Mouse (Mus musculus): ENCODE results near the gene Il1rap. TPM values are rescaled to one million over a fixed set of nuclear protein-coding genes. Genes with fewer than 3 reads are reported as not detected.

The Il1rap gene
- polyA plus RNA-seq, 1 experiment from 2014 or later = 9.3 TPM

DNA sequence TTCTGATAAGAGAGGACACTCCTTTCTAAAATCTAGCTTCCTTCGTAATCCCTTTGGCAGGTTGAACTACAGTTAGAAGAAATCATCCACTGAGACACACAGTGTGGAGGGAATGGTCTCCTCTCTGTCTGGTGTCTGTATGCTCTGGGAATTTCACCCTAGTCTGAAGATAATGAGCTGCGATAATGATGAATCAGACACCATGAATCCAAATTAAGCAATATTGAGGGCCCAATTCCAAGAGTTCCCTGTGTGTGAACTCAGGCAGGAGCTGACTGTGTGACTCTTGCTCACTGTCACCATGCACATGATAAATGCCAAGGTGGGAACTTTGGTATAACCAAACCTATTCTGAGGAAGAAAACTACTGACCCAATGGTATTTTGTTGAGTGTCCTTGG, 26.5 kb downstream of the Il1rap start:
- Histone ChIP-seq H3K36me3 (ENCODE audit: insufficient read depth, low read length) (no peaks in the 10 kb centered on the region), H3K27ac (no peak overlapping the region), H3K4me2 (ENCODE audit: low read length) (no peak overlapping the region), H3K9me3 (replicated peaks; ENCODE audit: low read length) (no peaks in the 10 kb centered on the region), H3K4me3 (replicated peaks; ENCODE audit: low read depth, low read length) (no peak overlapping the region), H3K4me1 (replicated peaks; ENCODE audit: insufficient read depth, low read length) (no peaks in the 10 kb centered on the region), H3K9ac (ENCODE audit: low read depth, low read length) (no peak overlapping the region), H3K27me3 (ENCODE audit: insufficient read depth, low read length) (no peaks in the 10 kb centered on the region)
- 97% methylated on average over 2 of the region's 2 CpGs for WGBS
- ATAC-seq (replicated peaks; ENCODE audit: low FRiP score, low read depth) (no peak), DNase-seq (ENCODE audit: low spot score) (no peak)
- no peak for TF ChIP-seq CTCF (IDR thresholded peaks at IDR 0.05; ENCODE audit: low read depth)

- WGBS = 70% methylated on average over 1 of the region's 1 CpGs
Measured at GRCm38 (mm10) chr16:26610508-26610907, 29.0 kb downstream of the Il1rap start.

GRCm38 (mm10) chr16:26612499-26613220, 31.2 kb downstream of the Il1rap start:
- H3K27me3 ChIP-seq (ENCODE audit: insufficient read depth, low read length) = no peaks in the 10 kb centered on the region
- no peaks in the 10 kb centered on the region for H3K36me3 ChIP-seq (ENCODE audit: insufficient read depth, low read length)
- H3K4me2 ChIP-seq (ENCODE audit: low read length) = no peak overlapping the region
- ATAC-seq (replicated peaks; ENCODE audit: low FRiP score, low read depth) (no peak), DNase-seq (ENCODE audit: low spot score) (no peak)
- no peak for TF ChIP-seq CTCF (IDR thresholded peaks at IDR 0.05; ENCODE audit: low read depth)
- H3K4me3 ChIP-seq (replicated peaks; ENCODE audit: low read depth, low read length) = no peak overlapping the region
- H3K27ac ChIP-seq = no peak overlapping the region
- H3K9ac ChIP-seq (ENCODE audit: low read depth, low read length) = no peak overlapping the region
- no peaks in the 10 kb centered on the region for H3K4me1 ChIP-seq (replicated peaks; ENCODE audit: insufficient read depth, low read length)
- WGBS = 84% methylated on average over 10 of the region's 10 CpGs
- no peaks in the 10 kb centered on the region for H3K9me3 ChIP-seq (replicated peaks; ENCODE audit: low read length)

More at GRCm38 (mm10) chr16:26610508-26610907, 29.0 kb downstream of the Il1rap start:
- H3K4me2 ChIP-seq (ENCODE audit: low read length) = no peak overlapping the region
- DNase-seq (ENCODE audit: low spot score) (no peak), ATAC-seq (replicated peaks; ENCODE audit: low FRiP score, low read depth) (no peak)
- no peaks in the 10 kb centered on the region for H3K4me1 ChIP-seq (replicated peaks; ENCODE audit: insufficient read depth, low read length)
- H3K9ac ChIP-seq (ENCODE audit: low read depth, low read length) = no peak overlapping the region
- no peaks in the 10 kb centered on the region for H3K27me3 ChIP-seq (ENCODE audit: insufficient read depth, low read length)
- TF ChIP-seq CTCF (IDR thresholded peaks at IDR 0.05; ENCODE audit: low read depth) = no peak
- H3K9me3 ChIP-seq (replicated peaks; ENCODE audit: low read length) = no peaks in the 10 kb centered on the region
- no peak overlapping the region for H3K27ac ChIP-seq
- H3K36me3 ChIP-seq (ENCODE audit: insufficient read depth, low read length) = no peaks in the 10 kb centered on the region
- H3K4me3 ChIP-seq (replicated peaks; ENCODE audit: low read depth, low read length) = no peak overlapping the region

DNA sequence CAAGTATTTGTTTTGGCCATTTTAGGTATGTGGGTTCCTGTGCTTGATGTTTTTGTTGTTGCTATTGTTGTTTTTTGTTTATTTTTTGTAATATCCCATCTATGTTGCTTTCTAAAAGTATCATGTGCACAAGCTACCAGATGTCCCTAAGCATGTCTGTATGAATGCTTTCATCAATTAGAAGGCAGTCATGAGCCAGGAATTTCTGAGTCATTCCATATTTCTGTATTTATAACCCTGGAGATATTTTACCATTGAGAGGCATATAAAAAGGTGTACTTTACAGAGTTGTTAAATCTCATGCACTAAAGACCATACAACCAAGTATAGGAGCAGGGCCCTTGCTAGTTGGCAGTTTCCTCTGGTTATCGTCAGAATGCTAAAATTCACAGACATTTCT, 41.6 kb downstream of the Il1rap start:
- H3K4me2 ChIP-seq (ENCODE audit: low read length) = no peak overlapping the region
- ATAC-seq (replicated peaks; ENCODE audit: low FRiP score, low read depth) (no peak), DNase-seq (ENCODE audit: low spot score) (no peak)
- H3K9ac ChIP-seq (ENCODE audit: low read depth, low read length) = no peak overlapping the region
- no peak overlapping the region for H3K4me3 ChIP-seq (replicated peaks; ENCODE audit: low read depth, low read length)
- no peak for TF ChIP-seq CTCF (IDR thresholded peaks at IDR 0.05; ENCODE audit: low read depth)
- 88% methylated on average over 1 of the region's 1 CpGs for WGBS
- no peak overlapping the region for H3K27ac ChIP-seq
- no peaks in the 10 kb centered on the region for H3K36me3 ChIP-seq (ENCODE audit: insufficient read depth, low read length)
- H3K4me1 ChIP-seq (replicated peaks; ENCODE audit: insufficient read depth, low read length) = no peaks in the 10 kb centered on the region
- no peaks in the 10 kb centered on the region for H3K9me3 ChIP-seq (replicated peaks; ENCODE audit: low read length)
- H3K27me3 ChIP-seq (ENCODE audit: insufficient read depth, low read length) = no peaks in the 10 kb centered on the region

DNA sequence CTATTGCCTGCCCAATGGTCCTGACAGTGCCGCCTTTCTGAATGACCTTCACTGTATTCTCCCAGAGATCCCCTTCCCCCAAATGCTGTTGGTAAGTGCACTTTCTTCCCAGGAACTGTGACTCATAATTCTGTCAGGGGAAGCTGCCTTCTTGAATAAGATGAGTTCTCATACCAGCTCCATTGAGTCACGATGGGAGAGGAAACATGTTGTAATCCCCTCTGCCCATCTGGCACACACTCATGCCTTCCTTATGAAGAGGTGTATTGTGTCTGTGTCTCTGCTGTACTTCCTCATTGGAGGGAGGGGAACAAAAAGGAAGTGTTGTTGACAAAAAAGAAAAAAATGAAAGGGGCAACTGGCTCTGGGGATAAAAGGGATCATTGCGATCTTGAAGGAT, 44.6 kb downstream of the Il1rap start:
- ATAC-seq (replicated peaks; ENCODE audit: low FRiP score, low read depth) (no peak), DNase-seq (ENCODE audit: low spot score) (no peak)
- no peak overlapping the region for H3K27ac ChIP-seq
- no peak overlapping the region for H3K4me3 ChIP-seq (replicated peaks; ENCODE audit: low read depth, low read length)
- H3K4me2 ChIP-seq (ENCODE audit: low read length) = no peak overlapping the region
- WGBS = 81% methylated on average over 3 of the region's 3 CpGs
- H3K36me3 ChIP-seq (ENCODE audit: insufficient read depth, low read length) = no peaks in the 10 kb centered on the region
- H3K27me3 ChIP-seq (ENCODE audit: insufficient read depth, low read length) = no peaks in the 10 kb centered on the region
- no peak overlapping the region for H3K9ac ChIP-seq (ENCODE audit: low read depth, low read length)
- no peaks in the 10 kb centered on the region for H3K4me1 ChIP-seq (replicated peaks; ENCODE audit: insufficient read depth, low read length)
- no peaks in the 10 kb centered on the region for H3K9me3 ChIP-seq (replicated peaks; ENCODE audit: low read length)
- no peak for TF ChIP-seq CTCF (IDR thresholded peaks at IDR 0.05; ENCODE audit: low read depth)

DNA sequence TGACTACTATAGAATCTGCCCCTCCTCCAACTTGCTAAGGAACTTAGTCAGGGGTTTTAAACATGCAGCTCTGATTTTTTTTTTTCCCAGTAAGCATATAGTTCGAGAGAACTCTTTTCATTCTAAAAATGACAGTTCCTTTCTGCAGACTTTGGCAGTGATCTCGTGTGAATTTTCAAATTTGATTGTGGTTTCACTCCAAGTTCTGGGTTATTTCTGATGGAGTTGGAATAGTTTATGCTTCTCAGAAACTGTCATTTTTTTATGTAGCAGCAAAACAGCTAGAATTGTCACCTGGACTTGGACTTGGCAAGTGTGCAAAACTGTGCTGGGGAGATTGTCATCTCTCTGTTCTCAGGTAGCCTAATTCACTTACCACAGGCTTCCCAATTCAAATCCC, 53.3 kb downstream of the Il1rap start:
- no peak for DNase-seq (ENCODE audit: low spot score)
- Histone ChIP-seq H3K9ac (ENCODE audit: low read depth, low read length) (no peak overlapping the region), H3K4me3 (replicated peaks; ENCODE audit: low read depth, low read length) (no peak overlapping the region), H3K4me1 (replicated peaks; ENCODE audit: insufficient read depth, low read length) (no peaks in the 10 kb centered on the region), H3K9me3 (replicated peaks; ENCODE audit: low read length) (no peaks in the 10 kb centered on the region), H3K36me3 (ENCODE audit: insufficient read depth, low read length) (no peaks in the 10 kb centered on the region), H3K4me2 (ENCODE audit: low read length) (no peak overlapping the region), H3K27me3 (ENCODE audit: insufficient read depth, low read length) (no peaks in the 10 kb centered on the region), H3K27ac (no peak overlapping the region)
- no peak for ATAC-seq (replicated peaks; ENCODE audit: low FRiP score, low read depth)
- no peak for TF ChIP-seq CTCF (IDR thresholded peaks at IDR 0.05; ENCODE audit: low read depth)
- 67% methylated on average over 2 of the region's 2 CpGs for WGBS

DNA sequence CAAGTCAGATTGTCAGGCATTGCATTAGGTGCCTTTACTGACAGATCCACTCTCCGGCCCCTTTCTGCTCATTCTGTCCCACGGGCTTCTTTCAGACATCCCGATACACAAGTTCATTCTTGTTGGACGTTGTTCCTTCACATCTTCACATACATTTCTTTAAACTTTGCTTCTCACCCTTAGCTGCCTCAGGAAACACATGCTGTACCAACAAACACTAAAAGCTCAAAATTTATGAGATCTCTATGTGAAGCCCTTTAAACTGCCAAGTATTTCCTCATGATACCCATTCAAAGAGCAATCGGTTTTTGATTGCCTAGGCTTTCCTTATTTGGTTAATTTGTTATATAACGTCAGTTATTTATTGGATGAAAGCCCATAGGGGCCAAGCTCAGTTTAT, 61.6 kb downstream of the Il1rap start:
- no peaks in the 10 kb centered on the region for H3K36me3 ChIP-seq (ENCODE audit: insufficient read depth, low read length)
- H3K4me2 ChIP-seq (ENCODE audit: low read length) = no peak overlapping the region
- no peak overlapping the region for H3K4me3 ChIP-seq (replicated peaks; ENCODE audit: low read depth, low read length)
- ATAC-seq (replicated peaks; ENCODE audit: low FRiP score, low read depth) (no peak), DNase-seq (ENCODE audit: low spot score) (no peak)
- no peaks in the 10 kb centered on the region for H3K27me3 ChIP-seq (ENCODE audit: insufficient read depth, low read length)
- H3K27ac ChIP-seq = no peak overlapping the region
- H3K9me3 ChIP-seq (replicated peaks; ENCODE audit: low read length) = no peaks in the 10 kb centered on the region
- 58% methylated on average over 6 of the region's 6 CpGs for WGBS
- TF ChIP-seq CTCF (IDR thresholded peaks at IDR 0.05; ENCODE audit: low read depth) = no peak
- H3K4me1 ChIP-seq (replicated peaks; ENCODE audit: insufficient read depth, low read length) = no peaks in the 10 kb centered on the region
- no peak overlapping the region for H3K9ac ChIP-seq (ENCODE audit: low read depth, low read length)
